Mouse (Mus musculus): ENCODE results near the gene Nefh.

Nefh gene

DNA sequence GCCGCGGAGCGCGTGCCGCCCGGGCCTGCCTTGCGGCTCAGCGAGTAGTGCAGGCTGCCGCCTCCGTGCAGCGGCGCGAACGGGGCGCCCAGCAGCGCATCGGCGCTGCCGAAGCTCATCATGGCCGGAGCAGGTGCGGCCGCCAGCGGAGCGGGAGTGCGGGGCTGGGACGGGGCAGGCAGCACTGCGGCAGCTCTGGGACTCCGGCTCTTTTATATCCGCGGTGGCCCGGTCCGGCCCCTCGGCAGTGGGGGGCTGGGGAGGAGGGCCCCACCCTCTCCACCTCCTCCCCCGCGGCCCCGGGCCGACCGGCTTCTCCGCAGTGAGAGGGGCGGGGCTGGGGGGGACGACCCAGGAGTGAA is at the start of gene Nefh:
Nefh (minus strand) TSS at position 252 of the 362 bp plus-strand sequence.
- DNase-seq (ENCODE audit: low spot score): no peak

DNA sequence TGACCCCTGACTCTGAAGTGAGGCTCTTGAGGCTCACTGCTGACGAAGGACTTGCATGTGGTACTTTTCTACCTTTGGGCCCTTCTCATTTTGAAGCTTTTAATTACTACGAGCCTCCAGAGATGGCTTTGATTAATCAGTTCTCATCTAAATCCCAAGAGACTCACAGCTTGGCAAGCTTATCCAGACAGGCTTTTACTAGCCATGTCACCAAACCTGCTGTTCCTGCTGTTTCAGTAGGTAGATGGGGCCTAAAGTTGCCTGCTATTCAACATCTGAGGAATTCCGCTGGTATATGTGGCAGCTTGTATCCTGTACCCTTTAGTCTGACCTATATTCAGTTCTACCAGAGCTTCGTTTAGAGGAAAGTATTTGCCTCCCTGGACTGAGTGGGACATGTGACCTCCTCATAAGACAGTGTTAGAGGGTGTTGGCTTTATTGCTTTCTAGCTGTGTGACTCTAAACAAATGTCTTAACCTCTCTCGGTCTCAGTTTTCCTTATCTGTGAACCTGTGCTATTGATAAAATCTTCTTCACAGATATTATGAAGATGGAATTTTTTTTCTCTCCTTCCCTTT is 48.8 kb upstream of the Nefh start:
- DNase-seq (ENCODE audit: low spot score): no peak

GRCm38 (mm10) chr11:4995676-4996075 is 47.8 kb upstream of the Nefh start:
- DNase-seq (ENCODE audit: low spot score): no peak

- no peak for DNase-seq (ENCODE audit: low spot score)
Observed at GRCm38 (mm10) chr11:4992471-4992870, 44.6 kb upstream of the Nefh start.

- DNase-seq (ENCODE audit: low spot score): no peak
Observed at GRCm38 (mm10) chr11:4989187-4989586, 41.3 kb upstream of the Nefh start.

DNA sequence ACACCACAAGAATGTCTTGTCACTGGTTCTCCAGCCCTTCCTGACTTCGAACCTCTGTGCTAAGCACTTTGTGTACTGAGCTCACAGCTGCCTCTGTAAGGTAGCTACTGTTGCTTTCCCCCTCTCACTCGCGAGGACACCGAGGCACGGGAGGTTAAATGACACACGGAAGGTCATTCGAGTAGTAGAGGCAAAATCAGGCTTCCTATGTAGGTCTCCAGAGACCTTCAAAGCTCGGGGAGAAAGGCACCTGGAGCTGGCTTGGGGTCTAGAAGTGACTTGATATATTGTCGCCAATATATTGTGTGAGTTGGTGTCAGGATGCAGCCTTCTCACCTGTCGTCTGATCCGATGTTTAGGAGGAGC is 39.6 kb upstream of the Nefh start:
- no peak for DNase-seq (ENCODE audit: low spot score)

DNA sequence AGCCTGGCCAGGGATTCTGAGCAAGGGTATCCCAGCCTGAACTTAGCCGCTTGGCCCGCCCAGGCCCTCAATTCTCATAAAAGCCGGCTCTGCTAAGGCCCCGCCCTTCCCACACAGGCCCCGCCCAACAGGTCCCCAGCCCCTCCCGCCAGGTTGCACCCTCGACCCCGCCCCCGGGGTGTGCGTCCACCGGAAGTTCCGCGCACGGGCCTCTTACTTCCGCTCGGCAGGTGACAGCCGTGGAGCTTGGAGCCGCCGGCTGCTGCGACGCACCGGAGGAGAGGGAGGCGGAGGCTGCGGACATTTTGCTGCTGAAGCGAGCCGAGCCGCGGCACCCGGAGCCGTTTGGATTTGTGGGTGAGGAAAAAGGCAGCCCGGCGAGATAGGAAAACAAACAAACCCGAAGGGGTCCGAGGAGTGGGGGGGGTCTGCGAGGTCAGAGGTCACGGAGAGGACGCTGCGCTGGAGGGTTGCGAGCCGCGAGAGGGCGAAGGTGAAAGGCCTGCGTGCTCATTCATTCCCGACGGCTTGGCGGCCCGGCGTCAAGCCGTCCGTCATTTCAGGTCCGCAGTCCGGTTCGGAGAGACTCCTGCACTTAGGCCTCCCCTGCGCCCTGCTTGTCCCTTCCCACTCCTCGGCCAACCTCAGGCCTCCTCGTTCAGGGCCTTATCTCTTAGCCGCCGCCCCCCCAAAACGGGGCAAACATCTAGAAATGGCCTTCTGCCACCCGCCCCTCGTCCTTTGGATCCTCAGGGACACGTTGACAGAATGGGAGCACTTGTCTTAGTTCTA is 39.0 kb upstream of the Nefh start, which contains the start of gene Ap1b1:
Ap1b1 (plus strand) TSS at position 130 of the 792 bp plus-strand sequence.
- DNase-seq (ENCODE audit: low spot score): peak; percentile 79

- no peak for DNase-seq (ENCODE audit: low spot score)
Observed at GRCm38 (mm10) chr11:4984799-4985198, 36.9 kb upstream of the Nefh start.

DNA sequence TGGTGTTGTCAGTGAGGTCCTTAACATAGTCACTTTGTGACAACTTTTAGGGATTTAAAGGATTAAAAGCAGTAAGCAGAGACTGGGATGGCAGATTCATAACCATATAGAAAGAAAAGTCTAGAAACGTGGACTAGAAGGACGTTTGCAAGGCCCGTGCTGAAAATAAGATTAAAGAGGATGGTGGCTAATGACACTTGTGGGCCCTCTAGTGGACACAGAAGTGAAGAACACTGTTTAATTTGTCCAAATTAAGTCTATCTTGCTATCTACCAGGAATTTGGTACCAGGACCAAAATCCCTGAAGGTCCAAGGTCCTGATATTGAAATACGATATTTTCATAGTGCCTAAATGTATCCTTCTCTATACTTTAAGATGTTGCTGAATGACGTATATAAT is 36.4 kb upstream of the Nefh start:
- DNase-seq (ENCODE audit: low spot score): no peak

DNA sequence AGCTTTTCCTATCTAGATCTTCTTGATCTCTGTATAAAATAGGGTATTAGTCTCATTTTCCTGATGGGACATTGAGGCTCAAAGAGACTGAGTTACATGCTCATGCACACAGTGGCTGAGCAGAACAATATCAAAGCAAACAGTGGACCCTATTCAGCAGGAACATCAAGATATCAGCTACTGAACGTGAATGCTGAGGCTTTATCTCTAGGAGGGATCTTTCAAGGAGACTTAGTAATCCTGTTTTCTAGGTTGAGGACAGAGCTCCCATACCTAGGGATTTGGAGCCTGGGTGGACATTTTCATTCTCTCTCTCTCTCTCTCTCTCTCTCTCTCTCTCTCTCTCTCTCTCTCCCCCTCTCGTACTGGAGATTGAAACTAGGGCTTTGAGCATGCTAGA is 35.7 kb upstream of the Nefh start:
- no peak for DNase-seq (ENCODE audit: low spot score)

- no peak for DNase-seq (ENCODE audit: low spot score)
Observed at GRCm38 (mm10) chr11:4983010-4983409, 35.1 kb upstream of the Nefh start.

DNA sequence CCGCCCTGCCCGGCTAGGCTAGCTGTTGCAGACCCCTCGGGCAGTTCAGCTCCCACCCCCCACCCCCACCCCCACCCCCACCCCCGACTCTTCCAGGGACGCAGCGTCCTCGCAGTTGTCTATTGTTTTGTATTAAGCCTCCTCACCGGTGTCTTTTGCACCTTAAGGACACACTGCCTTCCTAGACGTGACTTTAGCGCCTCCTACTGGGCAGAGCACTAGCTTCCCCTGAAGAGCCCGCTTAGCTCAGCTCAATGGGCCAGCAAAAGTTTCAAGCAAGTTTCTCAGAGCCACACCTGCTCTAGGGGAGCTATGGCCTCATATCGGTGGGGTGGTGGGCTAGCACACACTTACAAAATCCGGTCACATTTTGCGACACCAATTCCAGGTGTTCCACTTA is 27.8 kb upstream of the Nefh start:
- DNase-seq (ENCODE audit: low spot score): no peak

- no peak for DNase-seq (ENCODE audit: low spot score)
Observed at GRCm38 (mm10) chr11:4974376-4975122, 26.7 kb upstream of the Nefh start.

- no peak for DNase-seq (ENCODE audit: low spot score)
Observed at GRCm38 (mm10) chr11:4973871-4974256, 26.0 kb upstream of the Nefh start.

DNA sequence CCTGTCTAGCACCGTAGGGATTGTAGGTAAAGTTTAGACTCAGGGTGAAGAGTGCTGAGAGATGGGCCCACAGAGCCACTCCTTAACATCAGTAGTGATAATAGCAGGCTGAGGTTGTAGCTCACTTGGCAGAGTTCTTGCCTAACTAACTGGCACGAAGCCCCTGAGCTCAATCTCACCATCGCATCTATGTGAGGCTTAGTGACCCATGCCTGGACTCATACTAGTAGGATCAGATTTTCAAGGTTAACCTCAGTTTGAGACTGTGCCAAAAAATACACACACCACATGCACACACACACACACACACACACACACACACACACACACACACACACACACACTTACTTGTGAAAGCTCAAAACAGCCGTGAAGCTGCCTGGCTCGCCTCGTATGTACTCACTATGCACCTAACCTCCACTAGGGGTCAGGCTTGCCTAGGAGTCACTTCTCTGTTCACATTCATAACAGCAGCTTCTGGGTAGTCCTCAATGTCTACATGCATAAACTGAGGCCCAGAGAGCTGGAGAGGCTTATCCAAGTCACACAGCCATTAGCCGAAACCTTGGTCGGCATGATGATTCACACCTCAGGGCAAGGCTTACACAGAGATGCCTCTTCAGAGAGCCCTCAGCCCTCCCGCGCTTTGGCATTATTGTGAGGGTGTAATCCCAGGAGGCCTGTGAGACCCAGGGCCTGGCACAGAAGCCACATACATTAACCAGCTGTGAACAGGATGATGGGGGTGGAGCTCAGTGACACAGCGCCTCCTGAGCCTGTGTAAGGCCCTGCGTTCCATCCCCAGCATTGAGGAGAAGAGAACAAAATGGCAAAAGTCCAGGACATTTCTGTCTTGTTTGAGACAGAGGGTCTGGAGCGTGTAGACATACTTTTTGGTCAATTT is 25.4 kb upstream of the Nefh start:
- DNase-seq (ENCODE audit: low spot score): no peak

DNA sequence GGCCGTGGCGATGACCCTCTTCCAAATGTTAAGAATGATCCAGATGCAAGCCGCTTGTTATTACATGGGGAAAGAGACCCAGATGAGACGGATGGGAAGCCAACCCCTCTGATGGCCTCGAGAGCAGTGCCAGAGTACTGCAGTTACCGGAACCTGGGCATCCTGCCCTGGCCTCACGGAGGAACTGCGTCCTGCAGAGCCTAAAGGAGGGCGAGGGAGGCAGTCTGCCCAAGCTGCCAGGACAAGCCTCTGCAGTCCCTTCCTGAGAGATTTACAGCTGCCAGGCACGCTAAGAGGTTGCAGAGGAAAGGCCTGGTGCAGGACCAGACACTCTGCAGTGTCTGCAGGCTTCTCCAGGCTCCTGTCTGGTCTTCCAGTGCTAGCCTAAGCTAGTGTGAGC is 20.5 kb upstream of the Nefh start:
- DNase-seq (ENCODE audit: low spot score): no peak

DNA sequence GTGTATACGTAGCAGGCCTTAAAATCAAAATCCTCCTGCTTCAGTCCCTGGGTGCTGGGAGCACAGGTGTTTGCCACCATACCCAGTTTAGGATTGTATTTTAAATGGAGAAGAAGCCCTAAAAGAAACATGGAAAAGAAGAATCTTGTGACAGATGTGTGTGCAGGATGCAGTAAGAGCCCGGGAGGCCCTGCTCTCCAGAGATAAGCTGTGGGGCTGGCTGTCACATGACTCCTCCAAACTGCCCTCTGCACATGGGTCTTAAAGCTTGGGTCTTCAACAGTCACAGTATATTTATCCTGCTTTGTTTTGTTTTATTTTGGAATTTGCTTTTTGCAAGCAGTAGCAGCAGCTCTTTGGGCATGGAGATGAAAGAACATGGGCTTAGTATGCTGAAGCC is 19.7 kb upstream of the Nefh start:
- no peak for DNase-seq (ENCODE audit: low spot score)

- no peak for DNase-seq (ENCODE audit: low spot score)
Observed at GRCm38 (mm10) chr11:4966888-4967287, 19.0 kb upstream of the Nefh start.

- no peak for DNase-seq (ENCODE audit: low spot score)
Observed at GRCm38 (mm10) chr11:4966325-4966724, 18.5 kb upstream of the Nefh start.

GRCm38 (mm10) chr11:4963099-4963808 is 15.4 kb upstream of the Nefh start:
- DNase-seq (ENCODE audit: low spot score): no peak

- DNase-seq (ENCODE audit: low spot score): no peak
Observed at GRCm38 (mm10) chr11:4953918-4954317, 6.1 kb upstream of the Nefh start.

GRCm38 (mm10) chr11:4953401-4953800 is 5.5 kb upstream of the Nefh start:
- DNase-seq (ENCODE audit: low spot score): no peak
